Mouse (Mus musculus) hematopoietic stem cell, adult 5-6 weeks (primary cell): Measurements from ENCODE around the gene Hspa1l. TPM values are rescaled to one million over a fixed set of nuclear protein-coding genes. Genes with fewer than 3 reads are reported as not detected.
"Not testable (repeated sequence)": the region's sequence is repeated elsewhere in the genome, so short reads cannot be mapped to it uniquely, and the experiment has no call there.

Source experiments
- ATAC-seq, 2 experiments: fragments of 125-278 bp in 1 of 2; replicated peaks in 1 of 2; 2 replicates each; pipeline ENCODE4 v1.8.0; 2016 to 2017; ENCODE audit warnings: inconsistent platforms in 2 of 2, mild to moderate bottlenecking in 2 of 2, moderate number of reproducible peaks in 2 of 2, low read depth in 1 of 2, moderate TSS enrichment in 1 of 2; ENCODE audit not compliant: low FRiP score in 2 of 2, poor library complexity in 2 of 2, severe bottlenecking in 2 of 2, insufficient read depth in 1 of 2, low TSS enrichment in 1 of 2
- total RNA-seq: library from RNA; stranded (forward); fragments of 172-1452, 232-1000 nt; gene quantifications from 2 replicates; pipeline ENCODE4 v1.2.3, GENCODE M21; 2017

The Hspa1l gene
- total RNA-seq, 1 experiment from 2014 or later = 0.05 TPM

GRCm38 (mm10) chr17:34948721-34949552 lies 23.6 kb upstream of the Hspa1l start:
- ATAC-seq = not testable (repeated sequence)

DNA sequence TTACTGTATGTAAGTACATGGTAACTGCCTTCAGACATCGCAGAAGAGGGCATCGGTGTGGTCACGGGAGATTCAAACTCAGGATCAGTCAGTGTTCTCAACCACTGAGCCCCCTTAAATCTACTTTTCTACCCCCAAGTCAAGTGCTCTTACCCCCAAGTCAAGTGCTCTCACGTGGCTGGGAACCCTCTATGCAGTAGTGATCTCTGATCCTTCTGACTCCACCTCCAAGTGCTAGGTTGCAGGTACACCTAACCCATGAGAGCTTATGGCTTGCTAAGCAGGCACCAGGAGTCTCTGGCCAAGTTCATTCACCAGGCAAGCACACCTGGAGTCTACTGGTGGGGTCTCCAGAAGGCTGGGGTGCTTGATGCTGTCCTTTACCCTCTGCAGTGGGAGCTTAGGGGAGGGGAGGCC lies 22.9 kb upstream of the Hspa1l start:
- no peak for ATAC-seq

DNA sequence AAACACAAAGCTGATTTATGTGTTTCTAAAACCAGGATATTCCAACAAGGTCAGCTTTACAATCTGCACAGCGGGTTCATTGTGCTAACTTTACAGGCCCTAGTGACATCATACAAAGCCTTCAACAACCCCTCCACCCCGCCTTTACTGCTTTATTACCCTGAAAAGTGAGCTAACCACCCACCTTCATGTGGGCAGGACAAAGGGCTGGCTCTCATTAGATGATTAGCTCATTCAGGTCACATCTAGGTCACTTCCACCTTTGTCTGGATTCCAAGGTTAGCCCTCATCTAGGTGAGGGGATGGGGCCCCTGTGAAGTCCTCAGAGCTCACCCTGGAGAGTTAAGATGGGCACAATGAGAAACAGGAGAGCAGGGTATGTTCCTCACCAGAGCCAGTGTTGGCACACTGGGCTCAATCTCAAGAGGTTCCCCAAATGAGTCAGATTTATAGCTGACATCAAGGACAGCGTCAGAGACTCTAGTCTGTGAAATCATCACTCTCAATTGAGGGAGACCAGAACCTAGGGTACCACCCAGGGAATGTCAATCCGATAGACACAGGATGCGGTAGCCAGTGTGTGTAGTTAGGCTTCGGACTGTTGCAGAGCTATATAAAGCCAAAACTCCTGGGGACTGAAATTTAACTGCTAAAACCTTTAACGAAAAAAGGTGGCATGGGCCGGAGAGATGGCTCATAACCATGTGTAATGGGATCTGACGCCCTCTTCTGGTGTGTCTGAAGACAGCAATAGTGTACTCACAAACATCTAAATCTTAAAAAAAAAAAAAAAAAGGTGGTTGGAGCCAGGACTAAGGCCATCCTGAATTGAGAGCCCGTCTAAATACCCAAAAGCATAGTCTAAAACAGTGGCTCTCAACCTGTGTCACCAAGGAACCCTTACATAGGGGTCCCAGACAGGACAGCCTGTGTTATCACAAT lies 21.7 kb upstream of the Hspa1l start:
- ATAC-seq = no peak

DNA sequence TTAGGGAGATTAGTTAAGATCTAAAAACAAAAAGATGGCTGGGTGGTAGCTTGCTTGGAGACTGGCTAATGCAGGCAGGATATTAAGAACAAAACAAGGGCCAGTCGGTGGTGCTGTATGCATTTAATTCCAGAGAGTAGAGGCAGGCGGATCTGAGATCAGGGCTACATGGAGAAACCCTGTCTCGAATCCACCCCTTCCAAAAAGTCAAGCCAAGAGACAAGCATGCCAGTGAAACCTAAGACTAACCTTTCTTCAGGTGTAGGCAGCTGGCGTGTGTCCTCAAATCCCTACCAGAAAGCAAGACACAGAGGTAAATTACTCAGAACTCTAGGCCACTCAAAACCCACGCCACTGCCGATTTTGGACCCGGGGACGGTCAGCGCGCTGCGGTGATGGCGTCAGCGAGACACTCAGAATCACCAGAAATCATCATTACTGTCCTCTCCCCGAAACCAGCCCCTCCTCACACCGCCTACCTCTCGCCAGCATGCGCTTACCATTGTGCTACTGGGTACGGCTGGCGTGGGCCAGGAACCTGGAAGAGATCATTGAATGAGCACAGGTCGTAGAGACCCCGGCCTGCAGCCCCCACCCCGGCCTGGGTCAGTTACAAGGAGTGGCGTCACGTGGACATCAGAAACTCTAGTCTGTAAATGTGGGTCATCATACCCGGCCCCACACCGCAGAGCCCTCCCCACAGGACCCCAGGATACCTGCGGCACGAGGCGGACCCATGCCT lies 20.7 kb upstream of the Hspa1l start:
- ATAC-seq = peak in 1 of 2 experiments; percentile 4; a peak in 1 of 4 replicates

DNA sequence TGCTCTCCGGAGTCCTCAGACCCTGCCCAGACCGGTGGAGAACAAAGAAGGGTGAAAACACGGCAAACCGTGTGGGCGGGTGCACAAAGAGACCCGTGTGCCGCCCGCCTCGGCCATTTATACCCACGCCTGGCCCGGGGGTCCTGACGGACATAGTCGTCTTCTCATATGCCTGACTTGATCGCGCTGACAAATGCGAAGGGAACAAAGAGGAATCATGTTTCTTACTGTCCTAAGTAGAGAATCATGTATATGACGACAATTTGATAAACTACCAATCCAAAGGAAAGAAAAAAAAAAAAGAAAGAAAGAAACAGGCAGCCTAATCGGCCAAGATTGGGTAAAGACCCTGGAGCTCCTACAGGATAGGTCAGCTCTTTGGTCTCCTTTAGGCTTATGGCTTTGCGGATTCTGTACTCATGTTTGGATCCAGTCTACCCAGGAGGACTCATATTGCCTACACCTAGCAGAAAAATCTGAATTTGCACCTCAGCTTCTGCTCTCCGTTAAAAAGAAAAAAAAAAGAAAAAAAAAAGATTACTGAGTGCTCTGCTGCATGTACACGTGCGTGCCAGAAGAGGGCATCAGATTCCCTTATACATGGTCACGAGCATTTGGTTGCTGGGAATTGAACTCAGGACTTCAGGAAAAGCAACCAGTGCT lies 20.0 kb upstream of the Hspa1l start:
- peak; percentile 78 to 82 for ATAC-seq

GRCm38 (mm10) chr17:34953258-34953657 lies 19.2 kb upstream of the Hspa1l start:
- no peak for ATAC-seq

- no peak for ATAC-seq
Measured at GRCm38 (mm10) chr17:34953904-34954303, 18.6 kb upstream of the Hspa1l start.

GRCm38 (mm10) chr17:34954831-34955230 lies 17.7 kb upstream of the Hspa1l start:
- ATAC-seq = no peak

GRCm38 (mm10) chr17:34955884-34956283 lies 16.6 kb upstream of the Hspa1l start:
- no peak for ATAC-seq

DNA sequence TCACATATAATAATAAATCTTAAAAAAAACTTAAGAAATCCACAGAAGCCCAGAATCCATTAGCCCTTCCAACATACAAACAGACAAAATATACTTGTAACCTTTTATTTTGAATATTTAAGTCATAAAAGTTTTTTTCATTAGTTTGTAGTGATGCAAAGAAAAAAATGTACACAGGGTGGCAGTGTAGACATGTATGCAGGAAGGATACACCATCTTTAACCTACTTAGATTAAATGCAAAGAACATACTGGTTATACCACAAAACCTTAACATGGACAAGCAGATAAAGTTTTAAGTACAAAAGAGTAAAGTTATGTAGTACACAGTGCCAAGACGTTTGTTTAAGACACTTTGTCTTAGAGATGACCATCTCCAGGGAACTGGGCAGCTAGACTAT lies 16.2 kb upstream of the Hspa1l start:
- ATAC-seq = no peak

GRCm38 (mm10) chr17:34957291-34957690 lies 15.2 kb upstream of the Hspa1l start:
- not testable (repeated sequence) for ATAC-seq

DNA sequence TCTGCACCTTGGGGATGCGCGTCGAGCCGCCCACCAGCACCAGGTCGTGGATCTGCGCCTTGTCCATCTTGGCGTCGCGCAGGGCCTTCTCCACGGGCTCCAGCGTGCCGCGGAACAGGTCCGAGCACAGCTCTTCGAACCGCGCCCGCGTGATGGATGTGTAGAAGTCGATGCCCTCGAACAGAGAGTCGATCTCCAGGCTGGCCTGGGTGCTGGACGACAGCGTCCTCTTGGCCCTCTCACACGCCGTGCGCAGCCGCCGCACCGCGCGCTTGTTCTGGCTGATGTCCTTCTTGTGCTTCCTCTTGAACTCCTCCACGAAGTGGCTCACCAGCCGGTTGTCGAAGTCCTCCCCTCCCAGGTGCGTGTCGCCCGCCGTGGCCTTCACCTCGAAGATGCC lies 14.5 kb upstream of the Hspa1l start:
- ATAC-seq = not testable (repeated sequence)

DNA sequence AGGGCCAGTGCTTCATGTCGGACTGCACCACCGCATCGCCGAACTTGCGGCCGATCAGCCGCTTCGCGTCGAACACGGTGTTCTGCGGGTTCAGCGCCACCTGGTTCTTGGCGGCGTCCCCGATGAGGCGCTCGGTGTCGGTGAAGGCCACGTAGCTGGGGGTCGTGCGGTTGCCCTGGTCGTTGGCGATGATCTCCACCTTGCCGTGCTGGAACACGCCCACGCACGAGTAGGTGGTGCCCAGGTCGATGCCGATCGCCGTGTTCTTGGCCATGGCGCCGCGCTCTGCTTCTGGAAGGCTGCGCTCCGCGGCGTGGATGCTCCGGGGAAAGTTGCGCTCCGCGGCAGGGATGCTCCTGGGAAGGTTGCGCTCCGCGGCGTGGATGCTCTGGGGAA lies 13.8 kb upstream of the Hspa1l start:
- peak in 1 of 2 experiments; percentile 19; a peak in 1 of 4 replicates for ATAC-seq

DNA sequence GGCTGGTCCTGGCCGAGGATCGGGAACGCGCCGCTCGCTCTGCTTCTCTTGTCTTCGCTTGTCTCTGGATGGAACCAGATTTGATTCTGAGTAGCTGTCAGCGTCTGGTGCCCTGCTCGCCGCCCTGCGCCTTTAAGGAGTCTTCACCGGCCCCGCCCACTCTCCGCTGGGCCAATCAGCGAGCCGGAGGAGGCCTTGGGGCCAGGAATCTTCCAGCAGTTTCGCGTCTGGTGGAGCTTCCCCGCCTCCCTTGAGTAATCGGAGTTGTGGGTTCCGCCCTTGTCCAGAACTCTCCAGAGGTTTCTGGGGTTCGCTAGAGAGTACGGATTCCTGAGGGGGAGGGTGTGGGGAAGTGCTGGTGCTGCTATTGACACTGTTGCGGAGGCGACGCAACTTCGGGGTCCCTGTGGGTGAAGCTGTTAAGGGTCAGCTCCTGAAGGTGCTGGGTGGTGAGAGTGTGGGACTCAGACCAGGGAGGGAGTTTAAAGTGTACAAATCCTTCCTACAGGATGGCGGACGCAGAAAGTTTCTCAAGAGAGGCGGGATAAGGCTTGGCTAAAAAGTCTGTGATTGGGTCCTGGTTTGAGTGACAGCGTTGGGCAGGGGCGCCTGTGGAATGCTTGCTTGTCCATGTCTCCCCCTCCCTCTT lies 13.2 kb upstream of the Hspa1l start, which contains the start of gene Hspa1b:
Gene Hspa1b, minus strand, starts transcription at position 109 of the 649 bp plus-strand sequence.
- ATAC-seq = peak; percentile 93

DNA sequence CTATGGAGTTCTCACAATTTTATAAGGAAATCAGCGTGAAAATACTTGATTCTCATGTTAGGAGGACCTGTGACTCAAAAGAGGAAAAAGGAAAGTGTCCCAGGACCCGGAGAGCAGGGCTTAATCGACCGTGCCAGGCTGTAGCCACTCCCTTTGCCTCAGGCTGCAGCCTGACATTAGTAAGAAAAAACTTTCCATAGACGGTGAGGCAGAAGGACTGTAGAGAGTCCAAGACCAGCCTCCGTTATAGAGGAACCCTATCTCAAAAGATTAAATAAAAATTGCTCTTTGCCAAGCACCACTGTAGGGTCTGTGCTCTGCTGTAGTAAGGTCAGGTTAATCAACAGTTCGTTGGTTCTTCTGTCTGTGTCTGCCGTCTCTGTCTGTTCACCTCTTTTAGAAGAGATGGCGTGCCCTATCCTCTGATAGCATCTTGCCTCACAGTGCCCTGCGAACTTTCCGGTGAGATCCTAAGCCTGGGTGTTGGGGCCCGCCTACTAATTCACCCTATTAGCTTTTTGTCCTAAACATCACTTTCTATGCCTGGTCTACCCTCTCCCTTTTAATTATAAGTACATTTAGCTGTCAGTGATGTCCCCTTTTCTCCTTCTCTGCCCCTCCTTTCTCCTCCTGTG lies 12.5 kb upstream of the Hspa1l start:
- ATAC-seq = no peak
